Mouse (Mus musculus): ENCODE measurements at regions not wholly inside any gene's neighbourhood (a gene's known extent, or its start where the extent isn't known, plus 50 kb on each side); places are given as distances from the start of the nearest gene placed in this dataset.

DNA sequence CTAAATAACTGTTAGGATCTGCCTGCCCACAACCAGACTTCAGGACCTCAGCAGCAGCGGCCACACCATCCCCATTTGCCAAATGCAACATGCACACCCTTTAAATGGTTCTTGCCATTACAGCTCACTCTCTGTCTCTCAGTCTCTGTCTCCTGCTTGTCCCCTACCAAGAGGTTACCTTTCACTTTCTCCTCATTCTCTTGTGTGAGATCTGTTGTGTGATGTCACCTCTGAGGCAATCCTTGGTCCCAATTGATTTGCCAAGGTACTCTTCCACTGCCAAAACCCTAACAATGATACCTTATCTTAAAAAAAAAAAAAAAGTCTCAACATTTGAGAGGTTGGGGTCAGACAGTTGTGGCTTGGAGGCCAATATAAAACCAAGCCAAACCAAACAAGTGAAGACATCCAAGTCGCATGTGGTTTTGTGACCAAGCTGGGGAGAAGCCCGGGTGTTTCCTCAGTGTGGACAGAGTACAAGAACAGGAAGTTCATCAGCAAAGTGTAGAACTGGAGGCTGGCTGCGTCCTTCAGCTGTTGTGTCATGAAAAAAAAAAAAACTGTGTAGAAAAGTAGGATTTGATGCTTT lies 464.2 kb downstream of the Slc4a3 start:
- dilution Hi-C loops (cut with MboI; ENCODE audit: extremely low pct_ligation_motif_present, extremely low pct_unique_long_range_greater_than_20kb, low sequenced_read_pairs), result no loop called here
- no peaks in the 10 kb centered on the region for H3K36me3 ChIP-seq (replicated peaks in 1 of 2; ENCODE audit: control insufficient read depth in 1 of 2, insufficient read depth in 1 of 2, low read length in 1 of 2)
- no peak for TF ChIP-seq MAX (IDR thresholded peaks at IDR 0.05; ENCODE audit: low read length)

DNA sequence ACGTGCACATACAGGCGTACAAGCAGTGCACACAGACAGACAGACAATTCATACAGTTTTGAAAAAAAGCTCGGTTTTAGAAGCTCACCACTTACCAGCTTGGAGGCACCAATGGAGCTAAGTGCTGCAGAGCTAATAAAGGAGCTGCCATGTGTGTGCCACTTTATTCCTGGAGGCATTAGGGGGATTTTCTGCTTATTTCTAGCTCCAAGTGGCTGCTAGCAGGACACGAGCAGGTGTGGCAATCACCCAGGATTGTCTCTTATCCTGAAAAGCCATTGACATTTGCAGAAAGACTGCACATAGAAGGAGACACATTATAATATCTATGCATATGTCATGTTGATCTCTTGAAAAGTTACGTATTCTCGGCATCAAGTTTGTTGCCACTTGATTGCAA lies 472.5 kb downstream of the Slc4a3 start:
- H3K9me3 ChIP-seq (replicated peaks; ENCODE audit: low read length), result no peaks in the 10 kb centered on the region
- no peak overlapping the region for H3K4me3 ChIP-seq (replicated peaks in 1 of 3; ENCODE audit: low read depth in 2 of 3, low read length in 2 of 3, poor library complexity in 1 of 3)
- TF ChIP-seq E2F4 (IDR thresholded peaks at IDR 0.05; ENCODE audit: insufficient replicate concordance, low read depth, low read length), result no peak
- TF ChIP-seq BHLHE40 (IDR thresholded peaks at IDR 0.05; ENCODE audit: low read depth, low read length), result no peak
- no peak for TF ChIP-seq ETS1 (conservative IDR thresholded peaks at IDR 0.05; ENCODE audit: low read depth, low read length)
- no peak for TF ChIP-seq KAT2A (IDR thresholded peaks at IDR 0.05; ENCODE audit: insufficient replicate concordance, low read length)
- no peak for TF ChIP-seq CHD2 (IDR thresholded peaks at IDR 0.05; ENCODE audit: low read length)
- no peak for TF ChIP-seq GABPA (IDR thresholded peaks at IDR 0.05; ENCODE audit: insufficient replicate concordance, low read depth, low read length)
- TF ChIP-seq USF2 (conservative IDR thresholded peaks at IDR 0.05; ENCODE audit: low read depth, low read length), result no peak
- TF ChIP-seq MAZ (IDR thresholded peaks at IDR 0.05; ENCODE audit: low read depth, low read length), result no peak
- TF ChIP-seq JUN (IDR thresholded peaks at IDR 0.05; ENCODE audit: insufficient read depth, low read depth, low read length), result no peak
- TF ChIP-seq MAX (IDR thresholded peaks at IDR 0.05; ENCODE audit: low read length), result no peak
- no peak for TF ChIP-seq UBTF (IDR thresholded peaks at IDR 0.05; ENCODE audit: low read depth, low read length)
- no peak for TF ChIP-seq IRF4 (IDR thresholded peaks at IDR 0.05; ENCODE audit: low read depth, low read length)
- no peak for TF ChIP-seq MXI1 (IDR thresholded peaks at IDR 0.05; ENCODE audit: low read depth, low read length)
- no peak for TF ChIP-seq SIN3A (IDR thresholded peaks at IDR 0.05; ENCODE audit: low read length)
- no peak for TF ChIP-seq MEF2A (IDR thresholded peaks at IDR 0.05; ENCODE audit: borderline replicate concordance, low read depth, low read length)
- no peak for TF ChIP-seq USF1 (IDR thresholded peaks at IDR 0.05; ENCODE audit: low read depth, low read length)
- no peaks in the 10 kb centered on the region for H3K27me3 ChIP-seq (replicated peaks)
- H3K36me3 ChIP-seq (replicated peaks in 1 of 2; ENCODE audit: control insufficient read depth in 1 of 2, insufficient read depth in 1 of 2, low read length in 1 of 2), result no peaks in the 10 kb centered on the region
- in situ Hi-C loops (cut with MboI; ENCODE audit: low pct_ligation_motif_present, low pct_unique_long_range_greater_than_20kb, low sequenced_read_pairs), result no loop called here
- 0 out of 4 replicates have a peak, but pooled peaks cover 0 to 4% of the 10 kb centered on the region in 2 experiments for H3K4me1 ChIP-seq (ENCODE audit: control insufficient read depth in 1 of 2, insufficient read depth in 2 of 2)
- no peaks in the 10 kb centered on the region for H3K79me2 ChIP-seq (replicated peaks; ENCODE audit: control insufficient read depth, extremely low read depth, insufficient read depth, poor library complexity, severe bottlenecking)
- H3K4me2 ChIP-seq (ENCODE audit: insufficient read depth, low read depth, poor library complexity, severe bottlenecking), result no peak overlapping the region
- no peak overlapping the region for H3K9ac ChIP-seq (ENCODE audit: insufficient read depth, low read depth)
- H3K27ac ChIP-seq (ENCODE audit: insufficient read depth, low read depth), result no peak overlapping the region
- no peak for DNase-seq (ENCODE audit: extremely low read depth)
- dilution Hi-C loops (cut with MboI; ENCODE audit: extremely low pct_ligation_motif_present, extremely low pct_unique_long_range_greater_than_20kb, low sequenced_read_pairs), result no loop called here

More for the DNA sequence above, 464.2 kb downstream of the Slc4a3 start:
- no peak for DNase-seq (ENCODE audit: extremely low read depth)
- H3K79me2 ChIP-seq (replicated peaks; ENCODE audit: control insufficient read depth, extremely low read depth, insufficient read depth, poor library complexity, severe bottlenecking), result no peaks in the 10 kb centered on the region
- H3K4me3 ChIP-seq (replicated peaks in 1 of 3; ENCODE audit: low read depth in 2 of 3, low read length in 2 of 3, poor library complexity in 1 of 3), result no peak overlapping the region
- H3K4me1 ChIP-seq (ENCODE audit: control insufficient read depth in 1 of 2, insufficient read depth in 2 of 2), result peaks cover 0 to 7% of the 10 kb centered on the region in 2 experiments; a peak in 1 of 4 replicates
- no peaks in the 10 kb centered on the region for H3K9me3 ChIP-seq (replicated peaks; ENCODE audit: low read length)
- no peaks in the 10 kb centered on the region for H3K27me3 ChIP-seq (replicated peaks)
- no peak overlapping the region for H3K27ac ChIP-seq (ENCODE audit: insufficient read depth, low read depth)
- in situ Hi-C loops (cut with MboI; ENCODE audit: low pct_ligation_motif_present, low pct_unique_long_range_greater_than_20kb, low sequenced_read_pairs), result no loop called here
- no peak overlapping the region for H3K4me2 ChIP-seq (ENCODE audit: insufficient read depth, low read depth, poor library complexity, severe bottlenecking)
- no peak overlapping the region for H3K9ac ChIP-seq (ENCODE audit: insufficient read depth, low read depth)

All from CH12.LX (cell line).